Mouse (Mus musculus) ES-CJ7 (cell line): Measurements from ENCODE around the gene Gm29423.
"Not testable (repeated sequence)": the region's sequence is repeated elsewhere in the genome, so short reads cannot be mapped to it uniquely, and the experiment has no call there.

Source experiments
- DNase-seq: peaks from one replicate; pipeline ENCODE4 v3.0.0; 2011; ENCODE audit warnings: low read depth, low spot score

Gene Gm29423

DNA sequence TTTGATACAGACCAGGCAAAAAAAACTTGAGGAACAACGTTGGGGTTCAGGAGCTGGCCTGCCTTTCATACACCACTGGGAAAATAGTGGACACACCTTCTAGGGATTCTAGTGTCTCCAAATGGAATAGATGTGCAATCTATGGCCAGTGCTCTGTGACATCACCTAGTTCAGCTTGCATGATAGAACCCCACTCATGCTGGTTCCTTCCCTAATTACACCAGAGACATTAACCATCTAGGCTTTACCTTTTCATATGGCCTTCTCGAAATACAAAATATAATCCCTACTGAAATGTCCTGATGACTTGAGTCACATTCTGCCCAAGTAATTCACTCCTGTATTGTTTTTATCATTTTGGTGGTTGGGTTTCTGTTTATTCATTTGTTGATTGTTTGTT is at the start of gene Gm29423, which contains the start of gene Gm29644:
Gm29423 (minus strand) TSS at position 101 of the 400 bp plus-strand sequence.
Gm29644 (minus strand) TSS at position 157 of the 400 bp plus-strand sequence.
- not testable (repeated sequence) for DNase-seq

DNA sequence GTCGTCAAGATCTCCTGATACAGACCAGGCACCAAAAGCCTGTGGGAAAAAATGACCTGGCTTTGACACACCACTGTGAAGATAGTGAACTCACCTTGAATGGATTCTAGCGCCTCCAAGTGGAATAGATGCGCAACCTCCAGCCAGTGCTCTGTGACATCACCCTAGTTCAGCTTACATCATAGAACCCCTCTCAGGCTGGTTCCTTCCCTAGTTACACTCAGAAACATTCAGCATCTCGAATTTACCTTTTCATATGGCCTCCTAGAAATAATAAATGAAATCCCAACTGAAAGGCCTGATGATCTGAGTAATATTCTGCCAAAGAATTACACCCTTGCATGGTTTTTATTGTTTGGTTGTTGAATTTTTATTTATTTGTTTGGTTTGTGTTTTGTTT is 29.5 kb downstream of the Gm29423 start, which contains the start of gene Gm21118:
Gm21118 (minus strand) TSS at position 101 of the 400 bp plus-strand sequence.
- not testable (repeated sequence) for DNase-seq
